Mouse (Mus musculus) monocyte, adult 2 months (primary cell): ENCODE measurements at regions not wholly inside any gene's neighbourhood (a gene's known extent, or its start where the extent isn't known, plus 50 kb on each side); places are given as distances from the start of the nearest gene placed in this dataset.
"Not testable (repeated sequence)": the region's sequence is repeated elsewhere in the genome, so short reads cannot be mapped to it uniquely, and the experiment has no call there.

Source experiments
- DNase-seq, 2 experiments: peaks; one replicate each; pipeline ENCODE4 v3.0.0; 2022; ENCODE audit warnings: low spot score in 2 of 2, low read depth in 1 of 2

GRCm38 (mm10) chr10:126386430-126386829 lies 420.5 kb downstream of the Lrig3 start:
- DNase-seq: no peak

GRCm38 (mm10) chr10:126385644-126386043 lies 419.7 kb downstream of the Lrig3 start:
- DNase-seq: no peak

- no peak for DNase-seq
Measured at GRCm38 (mm10) chr10:126380381-126380780, 414.4 kb downstream of the Lrig3 start.

- no peak for DNase-seq
Measured at GRCm38 (mm10) chr10:126379239-126379638, 413.3 kb downstream of the Lrig3 start.

DNA sequence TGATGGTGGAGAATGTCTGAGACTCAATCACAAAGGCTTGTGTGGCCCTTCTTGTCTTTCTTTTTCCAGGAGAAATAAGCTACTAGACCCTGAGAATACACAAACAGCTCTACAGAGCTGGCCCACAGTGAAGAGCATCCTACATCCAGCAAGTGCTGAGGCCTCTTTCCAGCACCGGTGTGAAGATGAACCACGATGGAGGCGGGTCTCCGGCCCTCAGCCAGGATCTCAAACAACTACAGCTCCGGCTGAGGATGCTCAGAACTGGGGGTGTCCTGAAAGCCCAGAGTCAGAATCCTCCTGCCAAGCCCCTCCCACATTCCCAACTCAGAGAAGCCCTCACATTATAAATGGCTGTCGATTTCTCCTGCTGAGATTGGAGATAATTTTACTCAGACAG lies 407.9 kb downstream of the Lrig3 start:
- no peak for DNase-seq

- DNase-seq: no peak
Measured at GRCm38 (mm10) chr10:126371881-126372280, 405.9 kb downstream of the Lrig3 start.

- DNase-seq: no peak
Measured at GRCm38 (mm10) chr10:126349076-126349475, 383.1 kb downstream of the Lrig3 start.

GRCm38 (mm10) chr10:126337426-126337825 lies 371.5 kb downstream of the Lrig3 start:
- DNase-seq: no peak

GRCm38 (mm10) chr10:126333786-126334185 lies 367.8 kb downstream of the Lrig3 start:
- no peak for DNase-seq

GRCm38 (mm10) chr10:126330305-126330969 lies 364.5 kb downstream of the Lrig3 start:
- DNase-seq: peak; percentile 12 to 23

DNA sequence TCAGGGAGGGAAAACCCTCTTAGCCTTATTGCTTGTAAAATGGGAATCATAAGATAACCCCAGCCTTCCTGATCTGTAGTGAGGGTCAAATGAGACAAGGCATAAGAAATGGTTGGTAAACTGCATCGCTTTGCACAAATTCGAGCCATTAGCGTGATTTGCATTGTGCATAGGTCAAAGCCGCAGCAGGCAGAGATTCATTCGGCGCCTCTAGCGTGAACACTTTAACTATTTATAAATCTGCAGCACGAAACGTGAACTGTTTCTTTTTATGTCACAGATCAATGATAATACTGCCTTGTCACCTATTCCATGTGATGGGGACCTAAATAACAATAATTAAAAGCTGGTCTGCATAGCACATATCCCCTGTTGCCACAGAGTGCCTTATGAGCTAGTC lies 354.9 kb downstream of the Lrig3 start:
- no peak for DNase-seq

DNA sequence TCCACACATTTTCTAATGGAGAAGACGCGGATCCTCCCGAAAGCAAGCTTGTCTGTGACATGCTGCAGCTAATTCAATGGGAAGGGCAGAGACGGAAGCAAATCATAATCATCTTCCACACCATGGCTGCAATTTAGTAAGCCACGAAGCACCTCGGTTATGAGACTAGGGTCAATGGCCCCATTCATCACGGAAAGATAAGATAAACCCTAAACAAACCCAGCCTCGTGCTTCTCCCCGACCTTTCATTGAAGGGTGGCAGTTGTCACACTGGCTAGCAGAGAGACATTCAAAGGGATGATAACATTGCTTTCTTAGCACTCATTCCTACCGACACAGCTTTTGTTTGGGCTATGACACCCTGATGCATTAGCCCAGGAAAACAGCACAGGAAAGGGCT lies 353.8 kb downstream of the Lrig3 start:
- DNase-seq: no peak

DNA sequence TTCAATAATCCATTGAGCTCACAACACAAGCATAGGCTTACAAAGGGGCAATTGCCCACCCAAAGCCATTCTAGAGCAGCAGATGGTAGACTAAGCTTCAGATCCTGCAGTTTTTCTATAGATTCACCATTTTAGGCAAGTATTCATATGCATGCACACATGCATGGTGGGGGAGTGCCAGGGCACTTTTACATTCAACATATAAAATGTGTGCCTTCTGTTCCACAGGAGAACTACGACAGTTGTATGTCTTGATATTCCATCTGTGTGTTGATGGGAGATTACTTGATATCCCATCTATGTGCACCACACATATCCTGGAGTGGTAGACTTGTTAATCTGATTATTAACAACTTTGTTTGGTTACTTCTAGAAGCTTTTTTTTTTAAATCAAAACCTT lies 334.0 kb downstream of the Lrig3 start:
- DNase-seq: no peak

GRCm38 (mm10) chr10:126298211-126298610 lies 332.2 kb downstream of the Lrig3 start:
- DNase-seq: no peak

GRCm38 (mm10) chr10:126295853-126296252 lies 329.9 kb downstream of the Lrig3 start:
- DNase-seq: no peak

DNA sequence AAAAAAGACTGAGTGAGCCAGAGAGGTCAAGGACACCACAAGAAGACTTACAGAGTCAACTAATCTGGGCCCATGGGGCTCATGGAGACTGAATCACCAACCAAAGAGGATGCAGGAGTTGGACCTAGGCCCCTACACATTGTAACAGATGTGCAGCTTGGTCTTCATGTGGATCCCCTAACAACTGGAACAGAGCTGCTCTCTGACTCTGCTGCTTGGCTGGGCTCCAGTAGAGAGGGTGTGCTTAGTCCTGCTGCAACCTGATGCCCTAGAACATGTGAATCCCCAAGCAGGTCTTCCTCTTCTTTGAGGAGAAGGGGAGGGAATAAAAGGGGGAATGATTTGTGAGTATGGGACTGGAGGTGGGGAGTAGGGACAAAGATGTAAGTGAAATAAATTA lies 325.8 kb downstream of the Lrig3 start:
- DNase-seq: no peak

DNA sequence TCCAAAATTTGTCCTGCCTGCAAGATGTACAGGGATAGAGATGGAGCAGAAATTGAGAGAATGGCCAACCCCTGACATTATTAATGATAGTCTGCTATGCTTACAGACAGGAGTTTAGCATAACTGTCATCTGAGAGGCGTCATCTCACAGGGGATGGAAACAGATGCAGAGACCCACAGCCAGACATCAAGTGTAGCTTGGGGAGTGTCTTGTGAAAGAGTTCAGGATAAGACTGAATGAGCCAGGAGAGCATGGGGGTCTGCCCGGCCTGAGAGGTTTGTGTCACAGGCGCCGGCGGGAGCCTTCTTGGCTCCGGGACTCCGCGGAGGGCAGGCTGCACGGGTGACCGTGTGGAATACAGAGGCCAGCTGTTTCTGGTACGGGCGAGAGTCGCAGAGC lies 319.1 kb downstream of the Lrig3 start:
- DNase-seq: not testable (repeated sequence)

DNA sequence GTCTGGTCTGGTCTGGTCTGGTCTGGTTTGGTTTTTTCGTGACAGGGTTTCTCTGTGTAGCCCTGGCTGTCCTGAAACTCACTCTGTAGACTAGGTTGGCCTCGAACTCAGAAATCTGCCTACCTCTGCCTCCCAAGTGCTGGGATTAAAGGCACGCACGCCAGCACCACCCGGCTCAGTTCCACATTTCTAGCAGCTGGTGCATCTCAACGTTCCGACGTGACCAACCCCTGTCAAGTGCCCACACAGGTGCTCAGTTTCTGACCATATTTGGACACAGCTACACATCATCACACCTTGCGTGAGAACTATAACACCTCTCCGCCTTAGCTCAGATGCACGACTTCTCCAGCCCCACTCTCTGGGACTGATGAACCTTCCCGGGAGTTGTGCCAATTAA lies 304.4 kb downstream of the Lrig3 start:
- DNase-seq: no peak

DNA sequence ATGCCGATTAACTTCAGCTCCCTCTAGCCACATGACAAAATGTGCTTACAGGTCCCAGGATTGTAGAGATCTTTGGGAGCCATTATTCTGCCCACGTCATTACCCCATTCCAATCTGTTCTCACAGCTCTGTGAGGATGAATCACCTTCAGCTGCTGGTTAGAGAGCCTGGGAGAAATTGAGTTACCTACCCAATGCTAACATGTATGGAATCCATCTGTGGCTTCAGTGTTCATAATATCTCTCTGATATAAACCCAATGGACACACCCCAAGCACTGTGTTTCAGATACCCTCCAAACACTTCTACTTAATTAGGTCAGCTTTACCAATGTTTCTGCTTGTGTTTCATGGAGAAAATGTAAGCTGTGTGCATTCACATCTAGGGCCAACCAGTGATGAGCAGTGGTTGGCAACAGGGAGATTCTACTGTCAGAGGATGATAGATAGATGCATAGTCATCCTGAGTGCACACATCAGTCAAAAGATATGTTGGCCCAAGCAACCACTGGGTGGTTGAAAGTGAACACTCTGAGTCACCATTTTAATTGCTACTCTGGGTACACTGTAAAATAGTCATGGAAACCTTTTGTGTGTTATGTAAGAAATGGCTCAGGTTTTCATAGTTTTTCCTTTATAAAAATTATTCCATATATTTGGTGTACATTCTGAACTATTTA lies 301.5 kb downstream of the Lrig3 start:
- DNase-seq: no peak

DNA sequence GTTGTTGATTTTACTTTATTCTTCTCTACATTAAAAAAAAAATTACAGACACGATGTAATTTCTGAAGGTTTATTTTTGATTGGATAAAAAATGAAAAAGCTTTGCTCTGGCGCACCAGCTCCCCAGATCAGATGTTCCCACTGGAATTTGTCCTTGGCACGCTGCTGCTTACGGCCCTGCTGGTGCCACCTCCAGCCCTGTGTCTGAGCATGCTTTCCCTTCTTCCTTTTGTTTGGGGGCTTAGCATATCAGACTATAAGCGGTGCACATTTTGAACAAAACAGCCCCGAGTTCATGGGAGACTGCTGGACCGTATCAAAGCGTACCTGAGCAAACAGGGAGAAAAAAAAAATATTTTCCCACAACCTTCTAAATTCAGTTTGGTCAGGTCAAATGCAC lies 291.2 kb downstream of the Lrig3 start:
- DNase-seq: no peak

DNA sequence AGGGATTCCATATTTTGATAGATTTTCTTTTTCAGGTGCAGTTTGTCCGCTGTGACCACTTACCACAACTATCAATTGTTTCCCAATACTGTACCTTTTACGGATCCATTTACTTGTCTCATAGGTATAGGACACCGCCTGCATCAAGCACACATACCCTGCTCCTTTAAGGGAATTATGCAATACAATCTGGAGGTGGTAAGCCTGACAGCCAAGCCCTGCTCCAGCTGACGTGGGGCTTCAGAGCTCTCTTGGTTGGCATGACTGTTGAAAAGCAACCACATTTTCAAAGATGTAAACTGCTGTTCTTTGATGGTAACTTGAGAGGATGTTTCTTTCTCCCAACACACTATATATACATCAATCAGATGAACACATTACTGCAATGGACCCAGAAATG lies 288.2 kb downstream of the Lrig3 start:
- DNase-seq: no peak

GRCm38 (mm10) chr10:126249176-126249575 lies 283.2 kb downstream of the Lrig3 start:
- DNase-seq: no peak

- no peak for DNase-seq
Measured at GRCm38 (mm10) chr10:126243051-126243450, 277.1 kb downstream of the Lrig3 start.
